Mouse (Mus musculus) Patski (cell line): ENCODE data around the gene Il16. TPM values are rescaled to one million over a fixed set of nuclear protein-coding genes. Genes with fewer than 3 reads are reported as not detected.

ENCODE experiments used
- ATAC-seq: fragments of 100-300 bp; one replicate; pipeline ENCODE4 v1.8.0; 2021
- CTCF ChIA-PET: fragments of 350-600 bp; sonication (Branson Sonifier 250); formaldehyde crosslinking; loops from one replicate; lab custom pipeline; 2022; ENCODE audit warnings: inconsistent platforms; lab: Charles Lee
- POLR2A ChIA-PET: fragments of 350-600 bp; sonication (Branson Sonifier 250); formaldehyde crosslinking; loops from one replicate; lab custom pipeline; 2022; ENCODE audit warnings: antibody characterized with exemption, inconsistent platforms; lab: Charles Lee
- DNase-seq: peaks from one replicate; pipeline ENCODE4 v3.0.0-alpha.2; 2011; ENCODE audit warnings: low read depth, low spot score
- H3K27me3 ChIP-seq: fragments of 371-371 bp; one replicate; pipeline ENCODE4 v1.5.1; 2021
- CTCF ChIP-seq: fragments of 100-300 bp; IDR thresholded peaks from one replicate; pipeline ENCODE4 v1.5.1; 2021
- in situ Hi-C: fragments of 300-500 bp; cut with MboI; formaldehyde crosslinking; loops from 3 replicates; pipeline ENCODE4 v1.11.1; 2018; ENCODE audit warnings: low pct_unique_long_range_greater_than_20kb, mixed read lengths
- polyA plus RNA-seq: library from polyadenylated mRNA; unstranded; gene quantifications from one replicate; pipeline ENCODE4 v1.2.3, GENCODE M21; 2021

Il16 gene
- polyA plus RNA-seq, 1 experiment from 2014 or later: 0.05 TPM

GRCm38 (mm10) chr7:83662711-83663375 lies 82.7 kb downstream of the Il16 start:
- no peaks in the 10 kb centered on the region for H3K27me3 ChIP-seq
- DNase-seq (no peak), ATAC-seq (no peak)
- CTCF ChIA-PET: no interaction called here
- in situ Hi-C loops: no loop called here
- no peak for TF ChIP-seq CTCF
- POLR2A ChIA-PET: no interaction called here

GRCm38 (mm10) chr7:83661763-83662162 lies 83.8 kb downstream of the Il16 start:
- POLR2A ChIA-PET: no interaction called here
- no peaks in the 10 kb centered on the region for H3K27me3 ChIP-seq
- no peak for DNase-seq
- CTCF ChIA-PET: interaction anchor here (1.6 to 2.8 kb wide), 3 partner anchors 11 to 29 kb away, joined by 3 to 11 read pairs (median 5); no protein-coding TSS in a partner anchor
- no peak for TF ChIP-seq CTCF
- no peak for ATAC-seq
- in situ Hi-C loops: no loop called here

GRCm38 (mm10) chr7:83661031-83661430 lies 84.5 kb downstream of the Il16 start:
- CTCF ChIA-PET: interaction anchor here (1.6 to 2.8 kb wide), 3 partner anchors 10 to 28 kb away, joined by 3 to 11 read pairs (median 5); no protein-coding TSS in a partner anchor
- H3K27me3 ChIP-seq: no peaks in the 10 kb centered on the region
- in situ Hi-C loops: no loop called here
- POLR2A ChIA-PET: no interaction called here
- DNase-seq (no peak), ATAC-seq (no peak)
- no peak for TF ChIP-seq CTCF

- no peaks in the 10 kb centered on the region for H3K27me3 ChIP-seq
- no peak for ATAC-seq
- DNase-seq: no peak
- ChIA-PET POLR2A (interaction anchor here (0.8 kb wide), 1 partner anchor 10 kb away, joined by 3 read pairs; no protein-coding TSS in a partner anchor), CTCF (interaction anchor here (1.3 to 2.8 kb wide), 4 partner anchors 9 to 27 kb away, joined by 3 to 11 read pairs (median 4); no protein-coding TSS in a partner anchor)
- in situ Hi-C loops: no loop called here
- TF ChIP-seq CTCF: no peak
Observed at GRCm38 (mm10) chr7:83660273-83660691, 85.2 kb downstream of the Il16 start.

- POLR2A ChIA-PET: interaction anchor here (0.6 kb wide), 1 partner anchor 1090 kb away, joined by 3 read pairs; no protein-coding TSS in a partner anchor
- ATAC-seq (no peak), DNase-seq (no peak)
- in situ Hi-C loops: no loop called here
- CTCF ChIA-PET: interaction anchor here (1.3 to 2.8 kb wide), 3 partner anchors 8 to 27 kb away, joined by 3 to 11 read pairs (median 4); no protein-coding TSS in a partner anchor
- TF ChIP-seq CTCF: no peak
- no peaks in the 10 kb centered on the region for H3K27me3 ChIP-seq
Observed at GRCm38 (mm10) chr7:83659159-83660065, 86.1 kb downstream of the Il16 start.

- ChIA-PET CTCF (no interaction called here), POLR2A (interaction anchor here (0.6 kb wide), 1 partner anchor 1091 kb away, joined by 3 read pairs; no protein-coding TSS in a partner anchor)
- DNase-seq (no peak), ATAC-seq (no peak)
- H3K27me3 ChIP-seq: no peaks in the 10 kb centered on the region
- in situ Hi-C loops: no loop called here
- no peak for TF ChIP-seq CTCF
Observed at GRCm38 (mm10) chr7:83658716-83659115, 86.8 kb downstream of the Il16 start.

GRCm38 (mm10) chr7:83654938-83655630 lies 90.4 kb downstream of the Il16 start:
- no peak for DNase-seq
- no peaks in the 10 kb centered on the region for H3K27me3 ChIP-seq
- CTCF ChIA-PET: interaction anchor here (1.0 to 1.3 kb wide), 4 partner anchors 10 to 86 kb away, joined by 3 to 4 read pairs (median 4); no protein-coding TSS in a partner anchor
- POLR2A ChIA-PET: interaction anchor here (0.6 kb wide), 1 partner anchor 21 kb away, joined by 3 read pairs; no protein-coding TSS in a partner anchor
- no peak for ATAC-seq
- TF ChIP-seq CTCF: no peak
- in situ Hi-C loops: no loop called here

- CTCF ChIA-PET: interaction anchor here (0.8 to 1.3 kb wide), 3 partner anchors 15 to 42 kb away, joined by 3 to 4 read pairs (median 3); no protein-coding TSS in a partner anchor
- in situ Hi-C loops: no loop called here
- DNase-seq (no peak), ATAC-seq (no peak)
- TF ChIP-seq CTCF: no peak
- H3K27me3 ChIP-seq: no peaks in the 10 kb centered on the region
- POLR2A ChIA-PET: interaction anchor here (0.6 kb wide), 1 partner anchor 20 kb away, joined by 3 read pairs; no protein-coding TSS in a partner anchor
Observed at GRCm38 (mm10) chr7:83654196-83654595, 91.3 kb downstream of the Il16 start.

DNA sequence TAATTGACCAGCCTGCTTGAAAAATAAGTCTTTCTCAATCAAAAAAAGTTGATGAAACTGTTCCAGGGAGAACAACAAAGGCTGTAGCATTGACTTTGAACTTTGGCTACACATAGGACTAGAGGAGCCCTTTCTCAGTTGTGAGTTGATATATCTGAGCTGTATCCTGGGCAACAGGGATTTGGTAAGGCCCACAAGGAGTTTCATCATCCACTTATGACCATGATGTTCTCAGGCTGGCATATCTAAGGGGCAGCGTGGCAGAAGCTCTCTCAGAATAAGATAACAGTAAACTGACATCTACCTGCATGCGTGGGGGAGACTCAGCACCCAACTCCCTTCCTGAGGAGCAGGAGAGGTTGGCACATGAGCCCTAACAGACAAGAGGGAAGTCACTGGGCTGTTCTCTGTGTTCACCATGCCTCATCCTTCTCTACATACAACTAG lies 91.9 kb downstream of the Il16 start:
- TF ChIP-seq CTCF: no peak
- DNase-seq (no peak), ATAC-seq (no peak)
- in situ Hi-C loops: no loop called here
- ChIA-PET CTCF (interaction anchor here (0.8 to 1.3 kb wide), 2 partner anchors 15 to 42 kb away, joined by 3 read pairs; no protein-coding TSS in a partner anchor), POLR2A (no interaction called here)
- H3K27me3 ChIP-seq: no peaks in the 10 kb centered on the region

- ChIA-PET POLR2A (no interaction called here), CTCF (no interaction called here)
- in situ Hi-C loops: no loop called here
- no peaks in the 10 kb centered on the region for H3K27me3 ChIP-seq
- no peak for TF ChIP-seq CTCF
- DNase-seq (no peak), ATAC-seq (no peak)
Observed at GRCm38 (mm10) chr7:83652498-83652897, 93.0 kb downstream of the Il16 start.
